Mouse (Mus musculus): ENCODE results near the gene Adam17.

The Adam17 gene

DNA sequence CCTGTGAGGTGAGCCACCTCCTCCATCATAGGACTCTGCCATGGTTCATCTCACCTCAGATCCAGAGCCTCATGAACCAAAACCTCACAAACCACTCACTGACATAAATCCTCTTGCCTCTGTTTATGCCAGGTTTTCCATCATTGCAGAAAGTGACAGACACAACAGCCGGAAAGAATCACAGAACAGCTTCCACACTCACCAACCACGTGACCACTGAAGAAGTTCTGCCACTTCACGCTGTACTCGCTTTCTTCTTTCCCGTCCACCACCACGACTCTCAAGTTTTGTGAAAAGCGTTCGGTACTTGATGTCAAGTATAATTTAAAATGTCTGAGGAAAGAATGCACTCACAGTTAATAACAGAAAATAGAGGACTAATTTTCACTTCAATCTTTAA, 19.8 kb downstream of the Adam17 start:
- DNase-seq: no peak

GRCm38 (mm10) chr12:21350113-21350876, 23.1 kb downstream of the Adam17 start:
- no peak for DNase-seq

- DNase-seq: no peak
Measured at GRCm38 (mm10) chr12:21346972-21347371, 26.5 kb downstream of the Adam17 start.

- DNase-seq: no peak
Measured at GRCm38 (mm10) chr12:21340674-21341073, 32.8 kb downstream of the Adam17 start.

DNA sequence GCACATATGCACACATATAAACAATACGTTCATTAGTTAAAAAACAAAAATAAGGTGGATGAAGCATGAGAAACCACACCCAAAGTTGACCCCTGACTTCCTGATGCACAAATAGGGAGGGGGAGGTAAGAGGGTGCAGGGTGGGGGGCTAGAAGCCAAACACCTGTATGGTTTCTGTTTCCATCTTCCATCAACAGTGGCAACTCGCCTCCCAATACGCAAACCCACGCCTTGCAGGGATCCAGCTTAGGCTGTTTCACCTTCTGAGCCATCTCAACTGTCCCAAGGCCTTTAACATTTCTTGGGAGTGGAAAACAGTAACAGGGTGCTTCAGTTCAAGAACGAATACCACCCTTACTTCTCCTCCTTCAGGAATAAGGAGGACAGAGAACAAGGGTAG, 36.3 kb downstream of the Adam17 start:
- DNase-seq: no peak

- no peak for DNase-seq
Measured at GRCm38 (mm10) chr12:21335869-21336268, 37.6 kb downstream of the Adam17 start.

- DNase-seq: no peak
Measured at GRCm38 (mm10) chr12:21333766-21334165, 39.7 kb downstream of the Adam17 start.

DNA sequence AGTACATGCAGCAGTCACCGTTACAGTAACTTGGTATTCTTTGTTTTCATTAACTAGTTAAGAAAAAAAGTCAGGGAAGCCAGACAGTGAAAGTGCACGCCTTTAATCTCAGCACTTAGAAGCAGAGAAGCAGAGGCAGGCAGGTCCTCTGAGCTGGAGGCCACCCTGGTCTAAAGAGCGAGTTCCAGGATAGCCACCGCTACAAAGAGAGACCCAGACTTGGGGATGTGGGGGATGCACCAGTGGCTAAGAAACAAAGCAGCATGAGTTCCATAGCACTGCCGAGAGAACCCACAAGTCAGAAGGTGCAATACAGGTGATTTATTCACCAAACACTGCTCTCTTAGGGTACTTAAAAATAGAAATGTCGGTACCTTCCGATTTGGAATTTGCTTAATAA, 40.4 kb downstream of the Adam17 start:
- DNase-seq: no peak

DNA sequence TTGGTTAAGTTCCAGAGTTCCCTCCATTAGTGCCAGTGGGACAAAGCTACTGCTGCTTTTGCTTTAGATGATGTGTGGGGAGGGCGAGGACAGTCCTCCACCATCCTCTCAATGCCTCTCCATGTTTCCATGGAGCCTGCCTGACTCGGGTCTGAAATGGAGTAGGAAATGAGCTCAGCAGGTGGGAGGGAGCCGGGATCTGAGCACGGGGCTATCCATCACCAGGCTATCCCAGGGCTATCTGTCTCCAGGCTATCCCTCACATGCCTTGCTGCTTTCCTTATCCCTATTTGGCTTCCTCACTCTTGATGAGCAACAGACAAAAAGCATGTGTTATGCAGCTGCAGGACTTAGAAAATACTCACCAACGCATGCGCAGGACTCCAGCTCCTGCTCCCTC, 41.7 kb downstream of the Adam17 start:
- DNase-seq: no peak

DNA sequence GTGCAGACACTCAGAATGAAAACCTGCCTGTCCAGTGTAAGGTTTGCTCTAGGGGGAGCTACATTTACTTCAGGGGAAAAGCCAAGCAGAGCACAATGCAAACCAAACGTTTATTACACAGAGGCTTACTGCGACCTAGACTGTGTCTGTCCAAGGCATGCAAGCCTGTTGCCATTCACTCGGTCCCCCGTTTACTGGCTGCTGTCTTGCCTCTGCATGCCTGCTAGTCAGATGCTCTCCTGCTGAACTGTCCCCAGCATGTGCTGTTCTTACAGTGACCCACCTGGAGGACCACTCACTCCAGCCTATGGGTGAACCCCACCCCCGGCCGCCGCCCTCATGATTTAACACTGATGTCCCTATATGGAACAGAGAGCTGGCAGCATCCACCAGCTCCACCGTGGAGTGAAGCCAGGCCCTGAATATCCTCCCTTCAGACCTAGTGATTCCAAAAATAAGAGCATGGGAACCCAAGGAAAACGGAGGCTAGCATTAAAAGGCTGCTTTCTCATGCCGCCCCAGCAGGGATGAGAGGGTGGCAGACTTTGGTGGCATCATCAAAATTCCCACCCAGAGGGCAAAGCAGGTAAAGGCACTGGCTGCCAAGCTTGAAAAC, 42.4 kb downstream of the Adam17 start:
- no peak for DNase-seq

- DNase-seq: no peak
Measured at GRCm38 (mm10) chr12:21329661-21330400, 43.6 kb downstream of the Adam17 start.

DNA sequence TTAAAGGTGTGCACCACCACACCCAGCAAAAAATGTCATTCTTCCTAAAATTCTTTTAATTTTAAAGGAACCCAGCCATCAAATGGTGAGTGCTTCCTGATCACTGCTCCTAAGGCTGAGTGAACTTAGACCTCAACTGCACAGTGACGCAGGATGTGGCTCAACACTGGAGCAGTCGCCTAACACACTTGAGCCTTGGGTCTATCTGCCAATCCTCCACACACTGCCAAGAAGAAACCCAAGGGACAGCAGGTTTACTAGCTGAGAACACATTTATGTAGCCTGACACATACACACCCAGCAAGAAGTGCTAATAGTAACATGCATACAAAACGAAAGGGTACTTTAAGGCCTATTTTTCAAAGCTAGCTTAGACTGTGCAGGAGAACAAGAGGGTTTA, 47.1 kb downstream of the Adam17 start:
- no peak for DNase-seq

- no peak for DNase-seq
Measured at GRCm38 (mm10) chr12:21325266-21325665, 48.2 kb downstream of the Adam17 start.

DNA sequence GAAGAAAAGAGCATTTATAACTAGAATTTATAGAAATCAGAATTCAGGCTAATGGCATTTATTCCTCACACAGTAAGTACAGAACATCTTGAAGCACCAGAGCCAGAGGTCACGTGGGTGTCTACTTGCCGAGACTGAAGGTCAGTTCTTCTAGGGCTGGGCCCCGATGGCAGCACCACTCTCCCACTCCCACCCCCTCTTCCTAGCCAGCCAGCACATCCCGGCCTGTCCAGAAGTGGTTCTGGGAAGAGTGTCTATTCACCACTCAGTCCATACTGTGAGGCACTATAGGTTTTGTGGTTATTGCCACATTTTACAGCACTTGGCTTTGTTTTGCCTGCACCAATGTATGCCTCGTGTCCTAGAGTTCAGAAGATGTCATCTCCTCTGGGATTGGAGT, 49.3 kb downstream of the Adam17 start:
- DNase-seq: no peak

GRCm38 (mm10) chr12:21322856-21323255, 50.6 kb downstream of the Adam17 start:
- DNase-seq: no peak

GRCm38 (mm10) chr12:21322296-21322695, 51.1 kb downstream of the Adam17 start:
- no peak for DNase-seq

DNA sequence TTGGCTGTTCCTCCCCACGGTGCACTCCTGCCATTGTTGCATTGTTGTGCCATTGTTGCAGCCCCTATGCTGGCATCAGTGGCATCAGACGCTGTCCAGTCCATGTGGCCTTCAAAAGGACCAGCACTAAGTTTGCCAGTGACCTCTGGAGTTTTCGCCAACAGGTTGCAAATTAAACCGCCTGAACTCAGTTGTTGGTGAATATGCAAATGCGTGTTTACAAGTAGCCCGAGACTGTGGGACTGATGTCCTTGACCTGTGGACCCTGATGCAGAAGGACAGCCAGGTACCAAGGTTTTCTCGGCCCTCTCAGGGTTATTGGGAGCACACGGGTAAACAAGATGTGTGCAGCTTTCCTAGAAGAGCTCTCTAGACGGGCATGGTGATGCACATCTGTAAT, 52.3 kb downstream of the Adam17 start:
- no peak for DNase-seq

- DNase-seq: peak; percentile 29
Measured at GRCm38 (mm10) chr12:21320317-21320716, 53.1 kb downstream of the Adam17 start.

DNA sequence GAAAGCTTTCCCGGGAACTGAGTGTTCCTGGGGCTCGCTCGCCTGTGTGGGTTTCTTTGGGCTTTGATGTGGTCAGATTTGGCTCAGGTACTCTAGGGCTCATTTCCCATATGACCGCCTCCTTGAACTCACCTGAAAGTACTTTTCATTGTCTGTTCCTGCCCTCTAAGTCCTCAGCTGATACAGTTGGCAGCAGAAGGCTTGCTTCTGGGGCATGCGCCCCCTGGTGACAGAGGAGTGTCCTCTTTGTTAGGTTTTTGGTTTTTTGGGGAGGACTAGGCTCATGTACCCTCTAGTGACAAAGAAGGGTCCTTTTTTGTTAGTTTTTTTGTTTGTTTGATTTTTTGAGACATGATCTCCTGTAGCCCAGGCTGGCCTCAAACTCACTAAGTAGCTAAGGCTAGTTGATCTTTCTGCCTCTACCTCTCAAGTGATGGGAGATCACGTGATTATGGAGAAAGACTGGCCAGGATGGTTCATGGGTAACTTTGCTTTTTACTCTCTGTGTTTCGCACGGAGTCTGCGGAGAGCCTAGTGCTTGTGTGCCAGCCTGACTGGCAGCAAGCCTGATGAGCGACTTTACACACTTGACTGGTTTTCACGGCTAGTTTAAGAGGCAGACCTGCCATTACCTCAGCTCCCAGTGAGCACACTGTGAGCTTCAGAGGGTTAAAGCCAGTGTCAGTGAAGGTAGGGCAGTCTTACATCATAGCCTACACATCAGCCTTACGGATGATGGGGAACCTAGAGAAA, 55.1 kb downstream of the Adam17 start:
- peak; percentile 54 for DNase-seq

DNA sequence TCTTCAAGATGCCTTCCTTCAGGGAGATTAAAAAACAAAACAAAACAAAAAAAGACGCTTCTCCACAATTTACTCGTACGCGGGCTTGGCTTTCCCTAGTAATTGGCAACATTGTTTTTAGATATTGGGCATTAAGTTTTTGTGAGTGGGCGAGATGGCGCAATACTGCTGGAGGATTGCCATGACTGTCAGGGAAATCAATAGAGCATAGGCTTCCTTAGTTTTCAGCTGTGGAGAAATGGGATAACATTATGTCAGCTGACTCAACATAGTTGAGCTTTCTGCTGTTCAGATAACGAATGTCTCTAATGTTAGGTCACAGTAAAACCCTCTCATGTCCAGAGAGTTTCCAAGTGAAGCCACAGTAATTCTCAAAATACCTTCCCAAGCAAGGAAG, 56.6 kb downstream of the Adam17 start:
- DNase-seq: no peak

GRCm38 (mm10) chr12:21315923-21316868, 57.2 kb downstream of the Adam17 start, which contains the start of gene Iah1:
Gene Iah1, plus strand, starts transcription at chr12:21316389.
- DNase-seq: peak; percentile 80

DNA sequence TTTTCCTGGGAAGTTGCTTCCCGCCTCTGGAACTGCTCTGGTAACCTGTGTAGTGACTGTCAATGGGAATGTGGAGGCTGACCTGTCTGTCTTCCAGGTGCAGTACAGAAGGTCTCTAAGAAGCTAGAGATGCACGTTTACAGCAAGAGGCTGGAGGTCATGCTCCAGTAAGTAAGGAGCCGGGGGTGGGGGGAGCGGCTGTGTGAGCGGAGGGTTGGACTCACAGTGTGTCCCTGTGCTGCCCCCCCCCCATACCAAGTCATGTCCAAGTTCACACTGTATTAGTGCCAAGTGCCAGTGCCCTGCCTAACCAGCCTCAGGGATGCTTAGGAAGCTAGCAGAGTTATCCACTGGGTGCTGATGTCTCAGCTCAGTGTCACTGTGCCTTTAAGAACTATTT, 61.2 kb downstream of the Adam17 start:
- no peak for DNase-seq
